Mouse (Mus musculus) myocyte (in vitro differentiated cells): ENCODE data around the gene Mllt11. TPM values are rescaled to one million over a fixed set of nuclear protein-coding genes. Genes with fewer than 3 reads are reported as not detected.

ENCODE experiments used
- H3K27me3 ChIP-seq: one replicate; pipeline ENCODE4 v1.6.1; 2011; ENCODE audit not compliant: control insufficient read depth, insufficient read depth, insufficient read length
- H3K36me3 ChIP-seq: one replicate; pipeline ENCODE4 v1.6.1; 2011; ENCODE audit not compliant: control insufficient read depth, insufficient read depth
- H3K4me2 ChIP-seq: one replicate; pipeline ENCODE4 v1.6.1; 2011; ENCODE audit warnings: low read depth, control low read depth
- H3K4me3 ChIP-seq: one replicate; pipeline ENCODE4 v1.5.1; 2011; ENCODE audit warnings: mild to moderate bottlenecking, control low read depth, moderate library complexity
- H3K79me2 ChIP-seq: one replicate; pipeline ENCODE4 v1.6.1; 2011; ENCODE audit not compliant: control insufficient read depth, insufficient read depth
- H3ac ChIP-seq: one replicate; pipeline ENCODE4 v1.6.1; 2011; ENCODE audit not compliant: control insufficient read depth, insufficient read length
- CEBPB ChIP-seq: IDR thresholded peaks from 2 replicates; pipeline ENCODE4 v1.6.1; 2011; ENCODE audit warnings: mild to moderate bottlenecking, moderate library complexity; ENCODE audit not compliant: poor library complexity, insufficient read depth, severe bottlenecking
- E2F4 ChIP-seq: IDR thresholded peaks from one replicate; pipeline ENCODE4 v1.6.1; 2011; ENCODE audit warnings: mild to moderate bottlenecking, control low read depth, moderate library complexity; ENCODE audit not compliant: insufficient read depth
- MAX ChIP-seq: IDR thresholded peaks from one replicate; pipeline ENCODE4 v1.6.1; 2011; ENCODE audit warnings: low read depth, mild to moderate bottlenecking, control low read depth
- MYOD1 ChIP-seq, 3 experiments: IDR thresholded peaks; one replicate each; pipeline ENCODE4 v1.6.1; 2011; ENCODE audit warnings: control low read depth in 2 of 3, low read depth in 2 of 3, mild to moderate bottlenecking in 2 of 3, moderate library complexity in 1 of 3; ENCODE audit not compliant: insufficient read length in 2 of 3, control insufficient read depth in 1 of 3
- MYOG ChIP-seq, 3 experiments: IDR thresholded peaks; one replicate each; pipeline ENCODE4 v1.6.1; 2011; ENCODE audit warnings: control low read depth in 2 of 3, low read depth in 2 of 3, mild to moderate bottlenecking in 2 of 3; ENCODE audit not compliant: insufficient read length in 2 of 3, control insufficient read depth in 1 of 3, insufficient read depth in 1 of 3
- POLR2A ChIP-seq: IDR thresholded peaks from one replicate; pipeline ENCODE4 v1.6.1; 2011; ENCODE audit warnings: low read depth, mild to moderate bottlenecking, control low read depth, moderate library complexity; ENCODE audit not compliant: insufficient read length
- POLR2AphosphoS2 ChIP-seq: IDR thresholded peaks from one replicate; pipeline ENCODE4 v1.6.1; 2011; ENCODE audit warnings: low read depth, control low read depth; ENCODE audit not compliant: insufficient read length
- REST ChIP-seq: IDR thresholded peaks from one replicate; pipeline ENCODE4 v1.6.1; 2011; ENCODE audit warnings: mild to moderate bottlenecking, control low read depth, moderate library complexity; ENCODE audit not compliant: insufficient read depth, insufficient read length
- SRF ChIP-seq: IDR thresholded peaks from one replicate; pipeline ENCODE4 v1.6.1; 2011; ENCODE audit warnings: low read depth; ENCODE audit not compliant: control insufficient read depth, insufficient read length
- TCF12 ChIP-seq: IDR thresholded peaks from one replicate; pipeline ENCODE4 v1.6.1; 2011; ENCODE audit warnings: mild to moderate bottlenecking, control low read depth; ENCODE audit not compliant: poor library complexity, insufficient read depth, severe bottlenecking
- TCF3 ChIP-seq: IDR thresholded peaks from one replicate; pipeline ENCODE4 v1.6.1; 2011; ENCODE audit warnings: low read depth, control low read depth; ENCODE audit not compliant: insufficient read length
- USF1 ChIP-seq: IDR thresholded peaks from one replicate; pipeline ENCODE4 v1.6.1; 2011; ENCODE audit warnings: low read depth, mild to moderate bottlenecking, control low read depth, moderate library complexity
- polyA plus RNA-seq: library from polyadenylated mRNA; unstranded; fragments of >200 nt; fragmentation: generic; extraction: Trizol; gene quantifications from one replicate; pipeline ENCODE4 v1.2.1, GENCODE M21; 2012; ENCODE audit warnings: missing spikeins

Mllt11 gene
- polyA plus RNA-seq, 1 experiment = 51.9 TPM

GRCm38 (mm10) chr3:95227214-95227613 lies 4.8 kb downstream of the Mllt11 start:
- Histone ChIP-seq H3K27me3 (no peaks in the 10 kb centered on the region), H3ac (no peak overlapping the region), H3K79me2 (peaks cover 77% of the 10 kb centered on the region), H3K4me3 (peak overlapping the region; percentile 94), H3K36me3 (peaks cover 12% of the 10 kb centered on the region), H3K4me2 (peak overlapping the region; percentile 92)
- no peak for TF ChIP-seq MYOG (IDR thresholded peaks at IDR 0.05; ENCODE audit: control insufficient read depth in 1 of 3, insufficient read depth in 1 of 3, insufficient read length in 2 of 3, low read depth in 2 of 3)
- no peak for TF ChIP-seq CEBPB
- TF ChIP-seq TCF3 = no peak
- TF ChIP-seq POLR2A = no peak
- no peak for TF ChIP-seq E2F4
- TF ChIP-seq MAX = no peak
- TF ChIP-seq MYOD1 (IDR thresholded peaks at IDR 0.05; ENCODE audit: control insufficient read depth in 1 of 3, insufficient read length in 2 of 3, low read depth in 2 of 3) = no peak
- no peak for TF ChIP-seq REST
- TF ChIP-seq USF1 = no peak
- no peak for TF ChIP-seq SRF

DNA sequence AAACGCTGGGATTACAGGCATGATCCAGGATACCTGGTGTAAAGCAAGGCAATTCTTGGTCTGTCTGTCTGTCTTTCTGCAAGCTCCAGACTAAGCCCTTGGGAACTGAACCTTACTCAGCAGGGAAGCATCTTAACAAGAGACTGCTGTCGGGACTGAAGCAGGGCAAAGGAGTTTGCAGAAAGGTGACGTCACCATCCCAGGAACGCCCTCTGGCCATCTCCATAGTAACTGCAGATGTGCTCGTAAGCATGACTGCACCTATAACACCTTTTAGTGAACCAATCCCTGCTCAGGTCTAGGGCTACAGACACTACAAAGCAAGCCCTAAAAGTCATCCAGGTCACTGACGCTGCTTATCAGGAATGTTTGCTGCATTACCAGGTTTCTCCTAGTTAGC lies 7.7 kb downstream of the Mllt11 start:
- H3K4me2 ChIP-seq = no peak overlapping the region
- H3ac ChIP-seq = no peak overlapping the region
- peaks cover 33% of the 10 kb centered on the region for H3K36me3 ChIP-seq
- H3K27me3 ChIP-seq = no peaks in the 10 kb centered on the region
- TF ChIP-seq POLR2A = no peak
- TF ChIP-seq REST = no peak
- TF ChIP-seq MYOD1 (IDR thresholded peaks at IDR 0.05; ENCODE audit: control insufficient read depth in 1 of 3, insufficient read length in 2 of 3, low read depth in 2 of 3) = no peak
- TF ChIP-seq E2F4 = no peak
- no peak for TF ChIP-seq CEBPB
- no peak for TF ChIP-seq TCF12
- TF ChIP-seq MAX = no peak
- TF ChIP-seq TCF3 = no peak
- no peak for TF ChIP-seq POLR2AphosphoS2
- no peak for TF ChIP-seq MYOG (IDR thresholded peaks at IDR 0.05; ENCODE audit: control insufficient read depth in 1 of 3, insufficient read depth in 1 of 3, insufficient read length in 2 of 3, low read depth in 2 of 3)
- TF ChIP-seq USF1 = no peak
- TF ChIP-seq SRF = no peak
- H3K79me2 ChIP-seq = peaks cover 62% of the 10 kb centered on the region
- no peak overlapping the region for H3K4me3 ChIP-seq

DNA sequence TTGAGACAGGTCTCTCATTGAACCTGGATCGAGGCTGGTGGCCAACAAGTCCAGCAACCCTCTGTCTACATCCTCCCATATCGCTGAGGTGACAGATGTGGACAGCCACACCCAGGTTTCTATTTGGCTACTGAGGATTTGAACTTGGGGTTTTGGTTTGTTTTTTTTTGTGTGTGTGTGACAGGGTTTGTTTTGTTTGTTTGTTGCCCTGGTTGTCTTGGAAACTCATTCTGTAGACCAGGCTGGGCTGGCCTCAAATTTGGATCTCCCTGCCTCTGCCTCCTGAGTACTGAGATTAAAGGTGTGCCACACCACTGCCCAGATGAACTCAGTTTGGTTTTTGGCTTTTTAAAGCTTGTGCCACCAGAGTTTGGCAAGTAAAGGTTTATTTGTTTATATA lies 8.9 kb downstream of the Mllt11 start:
- peaks cover 37% of the 10 kb centered on the region for H3K36me3 ChIP-seq
- TF ChIP-seq MYOD1 (IDR thresholded peaks at IDR 0.05; ENCODE audit: control insufficient read depth in 1 of 3, insufficient read length in 2 of 3, low read depth in 2 of 3) (no peak), MAX (no peak), E2F4 (no peak), POLR2AphosphoS2 (no peak), USF1 (no peak), SRF (no peak), POLR2A (no peak), TCF12 (no peak), REST (no peak), TCF3 (no peak), CEBPB (no peak), MYOG (IDR thresholded peaks at IDR 0.05; ENCODE audit: control insufficient read depth in 1 of 3, insufficient read depth in 1 of 3, insufficient read length in 2 of 3, low read depth in 2 of 3) (no peak)
- peaks cover 57% of the 10 kb centered on the region for H3K79me2 ChIP-seq
- H3K27me3 ChIP-seq = no peaks in the 10 kb centered on the region
- no peak overlapping the region for H3K4me2 ChIP-seq
- no peak overlapping the region for H3ac ChIP-seq
- H3K4me3 ChIP-seq = no peak overlapping the region

DNA sequence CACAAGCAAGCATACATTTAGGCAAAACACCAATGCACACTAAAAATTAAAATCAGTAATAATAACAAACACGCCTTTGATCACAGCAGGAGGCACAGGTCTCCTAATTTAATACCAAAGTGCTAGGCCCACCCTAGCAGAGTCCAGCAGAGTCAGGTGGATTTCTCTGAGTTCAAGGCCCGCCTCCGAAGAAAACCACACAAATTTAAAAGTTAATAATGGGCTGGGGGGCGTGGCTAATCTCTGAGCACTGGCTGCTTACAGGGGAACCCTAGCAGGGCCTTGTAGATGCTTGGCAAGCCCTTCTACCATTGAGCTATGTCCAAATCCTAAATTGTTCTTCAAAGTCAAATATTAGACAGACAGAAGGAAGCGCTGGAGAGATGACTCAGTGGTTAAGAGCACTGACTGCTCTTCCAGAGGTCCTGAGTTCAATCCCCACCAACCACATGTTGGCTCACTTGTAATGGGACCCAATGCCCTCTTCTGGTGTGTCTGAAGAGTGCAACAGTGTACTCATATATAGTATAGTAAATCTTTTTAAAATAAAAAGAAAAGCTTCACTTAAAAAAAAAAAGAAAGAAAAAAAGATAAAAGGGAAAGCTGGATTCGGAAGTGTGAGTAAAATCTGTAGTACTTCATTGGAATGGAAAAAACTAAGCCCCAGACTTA lies 13.4 kb downstream of the Mllt11 start:
- peak overlapping the region; percentile 79 for H3K4me3 ChIP-seq
- no peaks in the 10 kb centered on the region for H3K27me3 ChIP-seq
- H3K36me3 ChIP-seq = peaks cover 39% of the 10 kb centered on the region
- H3K79me2 ChIP-seq = peaks cover 25% of the 10 kb centered on the region
- peak overlapping the region; percentile 75 for H3K4me2 ChIP-seq
- TF ChIP-seq REST (no peak), POLR2AphosphoS2 (no peak), USF1 (no peak), MYOD1 (IDR thresholded peaks at IDR 0.05; ENCODE audit: control insufficient read depth in 1 of 3, insufficient read length in 2 of 3, low read depth in 2 of 3) (no peak), POLR2A (no peak), TCF3 (no peak), TCF12 (no peak), MAX (no peak), SRF (no peak), CEBPB (no peak), E2F4 (no peak), MYOG (IDR thresholded peaks at IDR 0.05; ENCODE audit: control insufficient read depth in 1 of 3, insufficient read depth in 1 of 3, insufficient read length in 2 of 3, low read depth in 2 of 3) (no peak)
- no peak overlapping the region for H3ac ChIP-seq
